Mouse (Mus musculus) layer of hippocampus, adult 9-11 months (tissue): Measurements from ENCODE around the gene Fam169b.
"Not testable (repeated sequence)": the region's sequence is repeated elsewhere in the genome, so short reads cannot be mapped to it uniquely, and the experiment has no call there.

Experiments
- DNase-seq: peaks from one replicate; pipeline ENCODE4 v3.0.0; 2022

Fam169b gene

DNA sequence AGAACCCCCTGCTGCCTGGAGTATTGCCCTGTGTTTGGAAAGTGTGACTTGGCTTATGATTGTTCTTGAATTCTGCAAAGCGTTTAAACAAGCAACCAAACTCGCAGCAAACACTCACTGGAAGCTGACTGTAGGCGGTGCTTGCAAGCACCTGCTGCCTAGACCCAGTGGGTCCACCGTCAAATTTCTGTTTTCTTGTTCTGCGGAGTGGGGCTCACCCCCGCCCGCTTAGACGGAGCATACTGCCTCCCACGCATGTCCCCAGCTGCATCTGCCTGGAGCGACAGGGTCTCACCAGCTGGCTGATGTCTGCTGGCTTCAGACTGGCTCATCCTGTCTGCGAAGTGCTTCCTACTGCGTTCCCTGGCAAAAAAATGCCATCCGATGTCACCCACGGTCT lies 9.1 kb upstream of the Fam169b start:
- peak; percentile 93 for DNase-seq

- DNase-seq, result no peak
Measured at GRCm38 (mm10) chr7:68265391-68265790, 8.2 kb upstream of the Fam169b start.

GRCm38 (mm10) chr7:68266691-68267090 lies 6.9 kb upstream of the Fam169b start:
- DNase-seq, result no peak

DNA sequence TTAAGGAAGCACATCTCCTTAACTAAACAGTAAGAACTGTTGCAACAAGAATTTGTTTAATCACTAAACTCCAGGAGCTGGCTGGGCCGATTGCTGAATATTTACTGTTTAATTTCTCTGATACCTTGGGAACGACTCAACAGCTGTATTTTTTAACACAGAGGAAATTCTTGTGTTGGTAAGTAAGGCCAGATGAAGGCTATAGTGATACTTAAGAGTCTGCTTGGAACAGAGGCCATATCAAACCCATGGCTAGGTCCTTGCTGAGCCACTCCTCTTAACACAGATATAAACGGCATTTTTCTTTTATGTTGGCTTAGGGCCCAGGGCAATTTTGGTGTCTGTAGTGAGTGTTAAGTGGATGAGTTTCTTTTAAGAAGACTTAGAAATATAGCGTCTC lies 3.1 kb upstream of the Fam169b start:
- no peak for DNase-seq

DNA sequence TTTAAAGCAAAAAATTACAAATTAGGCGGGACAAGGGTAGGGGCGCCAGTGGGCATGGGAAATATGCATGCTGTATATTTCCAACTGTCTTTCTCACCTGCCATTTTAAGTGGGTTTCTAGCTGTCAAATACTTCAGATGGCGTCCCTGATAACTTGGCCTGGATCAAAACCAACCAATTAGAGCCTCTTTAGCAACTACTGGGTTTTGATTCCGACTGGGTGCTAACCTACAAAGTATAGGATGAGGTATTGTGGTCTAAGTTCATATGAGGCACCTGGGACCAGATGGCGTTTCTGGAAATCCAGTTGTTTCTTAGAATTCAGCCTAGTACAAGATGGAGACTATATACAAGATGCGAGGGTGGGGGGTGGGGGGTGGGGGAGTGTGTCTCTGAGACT lies 1.8 kb upstream of the Fam169b start:
- DNase-seq, result no peak

DNA sequence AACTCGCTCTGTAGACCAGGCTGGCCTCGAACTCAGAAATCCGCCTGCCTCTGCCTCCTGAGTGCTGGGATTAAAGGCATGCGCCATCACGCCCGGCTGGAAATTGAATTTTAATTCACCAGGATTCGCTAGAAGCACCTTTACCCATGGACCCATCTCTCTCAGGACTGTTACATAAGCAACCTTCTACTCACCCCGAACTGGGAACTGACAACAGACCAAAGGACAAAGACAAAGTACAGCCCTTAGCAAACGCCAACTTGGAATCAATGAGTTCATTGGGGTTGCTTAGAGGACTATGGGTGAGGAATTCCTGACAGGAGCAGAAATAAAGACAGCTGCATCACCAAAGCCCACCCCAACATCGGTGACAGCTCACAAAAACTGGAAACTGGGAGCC lies 1.0 kb upstream of the Fam169b start:
- no peak for DNase-seq

DNA sequence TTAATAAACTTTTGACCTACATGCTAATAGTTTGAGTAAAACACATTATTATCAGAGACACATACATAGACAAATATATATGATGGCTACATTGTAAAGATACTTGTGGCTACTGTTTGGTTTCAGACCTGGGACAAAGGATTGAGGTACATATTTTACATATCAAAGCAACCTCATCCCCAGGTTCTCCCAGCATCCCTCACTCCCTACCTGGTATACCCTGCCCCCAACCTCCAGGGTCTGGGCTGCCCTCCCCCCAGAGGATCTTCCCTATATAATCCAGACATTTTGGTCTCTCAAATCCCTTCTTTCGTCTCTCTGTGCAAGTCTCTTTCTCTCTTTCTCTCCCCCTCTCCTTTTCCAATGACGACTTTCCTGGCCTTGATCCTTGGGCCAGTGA lies 579 bp downstream of the Fam169b start:
- no peak for DNase-seq

DNA sequence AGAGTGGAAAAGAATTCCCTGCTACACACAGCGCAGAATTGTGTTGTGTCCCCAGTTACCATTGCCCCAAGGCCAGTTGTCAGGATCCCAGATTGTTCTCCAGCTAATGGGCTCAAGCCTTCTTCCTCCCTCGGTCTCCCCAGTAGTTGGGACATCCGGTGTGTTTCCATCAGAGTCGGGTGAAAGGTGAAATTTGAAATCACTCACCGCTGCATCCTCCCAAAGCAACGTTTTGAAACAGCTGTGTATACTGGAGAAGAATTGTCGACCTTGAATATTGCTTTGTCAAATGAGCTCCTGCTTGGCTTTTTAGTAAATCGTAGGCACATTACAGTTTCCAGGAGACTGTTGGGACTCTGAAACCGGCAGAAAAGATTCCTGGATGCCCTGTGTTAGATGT lies 1.3 kb downstream of the Fam169b start:
- DNase-seq, result no peak

- DNase-seq, result not testable (repeated sequence)
Measured at GRCm38 (mm10) chr7:68275445-68275837, 1.8 kb downstream of the Fam169b start.

GRCm38 (mm10) chr7:68275838-68276731 lies 2.4 kb downstream of the Fam169b start:
- DNase-seq, result no peak

DNA sequence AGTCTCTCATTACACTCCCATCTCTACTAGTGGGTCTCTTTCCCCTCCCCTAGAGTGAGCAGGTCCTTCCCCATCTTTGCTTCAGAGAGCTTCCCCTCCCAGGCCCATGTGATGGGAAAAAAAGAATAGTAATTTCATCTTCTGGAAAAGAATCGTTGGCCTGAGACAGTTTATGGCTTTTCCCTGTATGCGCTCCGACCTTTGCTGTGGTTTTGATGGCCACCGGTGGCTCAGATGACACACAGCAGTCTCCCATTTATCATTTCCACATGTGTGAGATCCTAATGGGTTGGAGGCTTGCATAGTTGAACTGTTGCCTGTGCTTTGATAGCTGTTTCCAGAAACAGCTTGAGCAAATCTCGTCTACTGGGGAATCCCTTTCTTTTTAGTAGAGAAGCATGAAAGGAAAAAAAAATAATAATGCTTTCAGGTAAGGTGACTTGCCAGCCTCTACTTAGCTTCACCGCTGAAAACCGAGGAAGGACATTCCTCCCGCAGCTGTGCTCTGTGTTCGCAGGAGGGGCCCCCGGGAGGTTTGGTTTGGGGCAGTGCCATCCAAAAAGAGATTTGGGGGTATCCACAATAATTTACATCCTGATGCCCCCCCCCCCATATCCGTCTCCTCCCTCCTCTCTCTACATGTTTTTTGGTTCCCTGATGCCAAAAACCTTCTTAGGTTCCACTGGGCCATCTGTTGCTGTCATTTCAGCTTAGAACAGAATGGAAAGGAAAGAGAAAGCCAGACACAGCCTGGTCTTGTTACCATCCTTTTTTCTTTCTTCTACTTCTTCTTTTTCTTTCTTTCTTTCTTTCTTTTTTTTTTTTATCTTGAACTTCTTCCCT lies 3.6 kb downstream of the Fam169b start:
- no peak for DNase-seq

GRCm38 (mm10) chr7:68277897-68278270 lies 4.2 kb downstream of the Fam169b start:
- no peak for DNase-seq

DNA sequence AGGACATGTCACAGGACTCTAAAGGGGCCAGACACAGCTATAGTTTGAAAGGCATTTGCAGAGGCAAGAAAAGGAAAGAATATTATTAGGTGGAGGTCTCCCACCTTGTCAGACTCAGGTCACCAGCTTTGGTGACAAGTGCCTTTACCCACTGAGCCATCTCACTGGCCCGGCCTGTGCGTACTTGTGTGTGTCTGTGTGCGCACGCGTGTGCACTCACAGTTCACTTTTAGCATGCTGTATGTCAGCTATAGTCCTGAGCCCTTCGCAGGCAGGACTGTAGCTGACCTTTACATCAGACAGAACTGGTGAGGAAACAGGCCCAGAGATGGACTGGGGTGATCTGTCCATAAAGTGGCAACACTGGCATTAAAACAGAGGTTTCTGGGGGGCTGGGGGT lies 4.7 kb downstream of the Fam169b start:
- DNase-seq, result no peak

GRCm38 (mm10) chr7:68278908-68279307 lies 5.3 kb downstream of the Fam169b start:
- no peak for DNase-seq

- DNase-seq, result no peak
Measured at GRCm38 (mm10) chr7:68279481-68279880, 5.8 kb downstream of the Fam169b start.

GRCm38 (mm10) chr7:68280352-68280869 lies 6.8 kb downstream of the Fam169b start:
- DNase-seq, result no peak

DNA sequence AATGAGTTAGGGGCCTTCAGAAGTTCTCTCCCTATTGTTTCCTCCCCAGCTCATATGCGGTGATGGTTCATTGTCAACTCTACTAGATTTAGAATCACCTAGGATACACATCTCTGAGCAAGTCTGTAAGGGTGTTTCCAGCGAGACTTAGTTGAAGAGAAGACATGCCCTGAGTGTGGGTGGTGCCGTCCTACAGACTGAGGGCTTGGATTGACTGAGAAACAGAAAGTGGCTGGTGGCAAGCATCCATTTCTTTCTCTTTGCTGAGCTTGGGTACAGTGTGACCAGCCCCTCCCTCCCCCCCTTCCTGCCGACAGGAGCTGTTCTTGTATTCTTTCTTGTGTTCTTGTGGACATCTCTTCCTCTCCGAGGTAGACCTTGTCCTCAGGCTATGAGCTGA lies 7.7 kb downstream of the Fam169b start:
- no peak for DNase-seq

- DNase-seq, result no peak
Measured at GRCm38 (mm10) chr7:68282304-68283132, 8.9 kb downstream of the Fam169b start.

- DNase-seq, result not testable (repeated sequence)
Measured at GRCm38 (mm10) chr7:68283133-68283520, 9.5 kb downstream of the Fam169b start.

DNA sequence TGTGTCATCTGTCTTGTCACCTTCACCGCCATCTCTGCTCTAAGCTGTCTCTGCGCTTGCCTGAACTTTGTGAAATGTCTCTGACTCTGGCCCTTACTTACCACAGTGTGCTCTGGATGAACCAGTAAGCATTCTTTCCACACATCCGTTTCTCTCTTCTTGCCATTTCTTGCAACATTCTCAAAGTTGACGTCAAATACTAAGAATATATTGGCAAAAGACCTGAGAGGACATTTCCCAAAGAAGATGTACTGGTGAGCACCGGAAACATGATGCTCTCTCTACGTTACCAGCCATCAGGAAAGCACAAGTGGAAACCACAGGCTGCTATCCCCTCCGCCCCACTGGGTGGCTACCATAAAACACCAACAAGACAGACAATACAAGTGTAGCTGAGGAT lies 10.1 kb downstream of the Fam169b start:
- no peak for DNase-seq

DNA sequence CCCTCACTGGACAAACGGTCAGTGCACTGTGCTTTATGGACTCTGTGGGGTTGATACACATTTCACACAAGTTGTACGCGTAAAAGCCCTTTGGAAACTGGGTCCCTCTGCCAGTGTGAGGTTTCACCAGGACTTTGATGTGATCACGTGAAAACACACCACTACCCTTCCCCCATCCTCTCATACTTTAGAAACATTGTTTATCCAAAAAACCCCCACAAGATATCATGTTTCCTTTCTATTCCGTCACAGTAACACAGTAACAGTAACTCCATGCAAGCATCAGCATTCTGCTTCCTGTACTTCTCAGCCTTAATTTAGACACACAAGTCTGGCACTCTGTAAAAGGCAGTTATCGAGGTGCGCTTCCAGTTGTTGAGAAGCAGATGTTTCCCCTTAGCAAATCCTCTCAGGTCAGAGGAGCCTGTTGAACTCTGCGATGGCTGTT lies 12.2 kb downstream of the Fam169b start:
- DNase-seq, result no peak

GRCm38 (mm10) chr7:68286526-68287481 lies 13.2 kb downstream of the Fam169b start:
- no peak for DNase-seq
